Mouse (Mus musculus): ENCODE measurements around the gene Tmem233. TPM values are rescaled to one million over a fixed set of nuclear protein-coding genes. Genes with fewer than 3 reads are reported as not detected.

Tmem233 gene
- total and polyA plus RNA-seq, 2 experiments from 2014 or later: not detected

GRCm38 (mm10) chr5:116009091-116009851 is 73.8 kb downstream of the Tmem233 start:
- H3K4me2 ChIP-seq (ENCODE audit: low read depth, low read length): no peak overlapping the region
- H3K9me3 ChIP-seq (ENCODE audit: low read length): no peaks in the 10 kb centered on the region
- ATAC-seq: no peak
- H3K27me3 ChIP-seq (ENCODE audit: insufficient read depth, low read length): no peaks in the 10 kb centered on the region
- WGBS: 88% methylated on average over 15 of the region's 15 CpGs
- no peak for TF ChIP-seq CTCF (IDR thresholded peaks at IDR 0.05; ENCODE audit: low read depth)
- DNase-seq (ENCODE audit: low spot score): no peak
- H3K9ac ChIP-seq (replicated peaks; ENCODE audit: low read length): no peak overlapping the region
- H3K36me3 ChIP-seq (ENCODE audit: insufficient read depth, low read length): peaks cover 13% of the 10 kb centered on the region
- H3K4me3 ChIP-seq (ENCODE audit: low read length): no peak overlapping the region
- H3K27ac ChIP-seq: no peak overlapping the region
- H3K4me1 ChIP-seq (ENCODE audit: insufficient read depth, low read length): no peaks in the 10 kb centered on the region

- Histone ChIP-seq H3K9ac (replicated peaks; ENCODE audit: low read length) (no peak overlapping the region), H3K27ac (no peak overlapping the region), H3K4me2 (ENCODE audit: low read depth, low read length) (no peak overlapping the region), H3K36me3 (ENCODE audit: insufficient read depth, low read length) (no peaks in the 10 kb centered on the region), H3K4me3 (ENCODE audit: low read length) (no peak overlapping the region), H3K27me3 (ENCODE audit: insufficient read depth, low read length) (no peaks in the 10 kb centered on the region), H3K4me1 (ENCODE audit: insufficient read depth, low read length) (no peaks in the 10 kb centered on the region), H3K9me3 (ENCODE audit: low read length) (no peaks in the 10 kb centered on the region)
- DNase-seq (ENCODE audit: low spot score) (no peak), ATAC-seq (no peak)
- WGBS: 92% methylated on average over 13 of the region's 13 CpGs
- TF ChIP-seq CTCF (IDR thresholded peaks at IDR 0.05; ENCODE audit: low read depth): no peak
Measured at GRCm38 (mm10) chr5:116007723-116008122, 75.3 kb downstream of the Tmem233 start.

- H3K9me3 ChIP-seq (ENCODE audit: low read length): no peaks in the 10 kb centered on the region
- peak; percentile 62; the same call in 1 of the 2 replicates for ATAC-seq
- WGBS: 50% methylated on average over 22 of the region's 22 CpGs
- H3K4me2 ChIP-seq (ENCODE audit: low read depth, low read length): no peak overlapping the region
- H3K9ac ChIP-seq (replicated peaks; ENCODE audit: low read length): no peak overlapping the region
- no peak for TF ChIP-seq CTCF (IDR thresholded peaks at IDR 0.05; ENCODE audit: low read depth)
- peak; percentile 22 for DNase-seq (ENCODE audit: low spot score)
- H3K27me3 ChIP-seq (ENCODE audit: insufficient read depth, low read length): no peaks in the 10 kb centered on the region
- H3K4me3 ChIP-seq (ENCODE audit: low read length): no peak overlapping the region
- no peaks in the 10 kb centered on the region for H3K4me1 ChIP-seq (ENCODE audit: insufficient read depth, low read length)
- no peaks in the 10 kb centered on the region for H3K36me3 ChIP-seq (ENCODE audit: insufficient read depth, low read length)
- no peak overlapping the region for H3K27ac ChIP-seq
Measured at GRCm38 (mm10) chr5:116006324-116007099, 76.5 kb downstream of the Tmem233 start.

- Histone ChIP-seq H3K27ac (no peak overlapping the region), H3K4me1 (ENCODE audit: insufficient read depth, low read length) (no peaks in the 10 kb centered on the region), H3K27me3 (ENCODE audit: insufficient read depth, low read length) (no peaks in the 10 kb centered on the region), H3K4me2 (ENCODE audit: low read depth, low read length) (no peak overlapping the region), H3K9ac (replicated peaks; ENCODE audit: low read length) (no peak overlapping the region), H3K9me3 (ENCODE audit: low read length) (no peaks in the 10 kb centered on the region), H3K36me3 (ENCODE audit: insufficient read depth, low read length) (no peaks in the 10 kb centered on the region), H3K4me3 (ENCODE audit: low read length) (no peak overlapping the region)
- DNase-seq (ENCODE audit: low spot score) (no peak), ATAC-seq (no peak)
- TF ChIP-seq CTCF (IDR thresholded peaks at IDR 0.05; ENCODE audit: low read depth): no peak
- WGBS: 76% methylated on average over 10 of the region's 10 CpGs
Measured at GRCm38 (mm10) chr5:116004271-116004670, 78.8 kb downstream of the Tmem233 start.

- TF ChIP-seq CTCF (IDR thresholded peaks at IDR 0.05; ENCODE audit: low read depth): no peak
- H3K36me3 ChIP-seq (ENCODE audit: insufficient read depth, low read length): no peaks in the 10 kb centered on the region
- peak; percentile 64; the same call in 1 of the 2 replicates for ATAC-seq
- H3K4me3 ChIP-seq (ENCODE audit: low read length): no peak overlapping the region
- H3K4me1 ChIP-seq (ENCODE audit: insufficient read depth, low read length): no peaks in the 10 kb centered on the region
- H3K27me3 ChIP-seq (ENCODE audit: insufficient read depth, low read length): no peaks in the 10 kb centered on the region
- 40% methylated on average over 13 of the region's 13 CpGs for WGBS
- no peak overlapping the region for H3K9ac ChIP-seq (replicated peaks; ENCODE audit: low read length)
- no peak for DNase-seq (ENCODE audit: low spot score)
- H3K27ac ChIP-seq: no peak overlapping the region
- no peaks in the 10 kb centered on the region for H3K9me3 ChIP-seq (ENCODE audit: low read length)
- H3K4me2 ChIP-seq (ENCODE audit: low read depth, low read length): no peak overlapping the region
Measured at GRCm38 (mm10) chr5:116003825-116004224, 79.2 kb downstream of the Tmem233 start.

GRCm38 (mm10) chr5:116003154-116003553 is 79.9 kb downstream of the Tmem233 start:
- Histone ChIP-seq H3K4me1 (ENCODE audit: insufficient read depth, low read length) (no peaks in the 10 kb centered on the region), H3K9ac (replicated peaks; ENCODE audit: low read length) (no peak overlapping the region), H3K4me2 (ENCODE audit: low read depth, low read length) (no peak overlapping the region), H3K27me3 (ENCODE audit: insufficient read depth, low read length) (no peaks in the 10 kb centered on the region), H3K4me3 (ENCODE audit: low read length) (no peak overlapping the region), H3K36me3 (ENCODE audit: insufficient read depth, low read length) (no peaks in the 10 kb centered on the region), H3K27ac (no peak overlapping the region), H3K9me3 (ENCODE audit: low read length) (no peaks in the 10 kb centered on the region)
- WGBS: 82% methylated on average over 8 of the region's 8 CpGs
- TF ChIP-seq CTCF (IDR thresholded peaks at IDR 0.05; ENCODE audit: low read depth): no peak
- DNase-seq (ENCODE audit: low spot score): no peak
- no peak for ATAC-seq

Data from hindbrain, postnatal 0 days (tissue).